Mouse (Mus musculus) liver, embryonic 14.5 days (tissue): ENCODE results near the gene Gpr162. TPM values are rescaled to one million over a fixed set of nuclear protein-coding genes. Genes with fewer than 3 reads are reported as not detected.

Source experiments
- ATAC-seq: fragments of 200-750 bp; cut with Nextera tagmentation; 2 replicates; pipeline ENCODE4 v1.8.0; 2017; ENCODE audit warnings: moderate number of reproducible peaks, mild to moderate bottlenecking, moderate library complexity; ENCODE audit not compliant: insufficient read depth
- DNase-seq, 3 experiments: peaks; one replicate each; pipeline ENCODE4 v3.0.0-alpha.2; 2012 to 2013; ENCODE audit warnings: low read depth in 3 of 3, low spot score in 3 of 3
- H3K27ac ChIP-seq: fragments of 300-500 bp; sonication (generic); 2 replicates; pipeline ENCODE4 v1.5.1; 2014; ENCODE audit warnings: moderate library complexity, mild to moderate bottlenecking, control low read depth, inconsistent platforms
- H3K27me3 ChIP-seq: fragments of 300-500 bp; sonication (generic); 2 replicates; pipeline ENCODE4 v1.6.1; 2014; ENCODE audit warnings: mild to moderate bottlenecking, low read length, moderate library complexity; ENCODE audit not compliant: control insufficient read depth, insufficient read depth
- H3K36me3 ChIP-seq: fragments of 300-500 bp; sonication (generic); replicated peaks from 2 replicates; pipeline ENCODE4 v1.6.1; 2014; ENCODE audit warnings: low read depth; ENCODE audit not compliant: control insufficient read depth, insufficient read depth
- H3K4me1 ChIP-seq, 2 experiments: fragments of 200-500 bp in 1 of 2; fragments of 300-500 bp in 1 of 2; sonication (generic) in 1 of 2; replicated peaks; 2 replicates each; pipeline ENCODE4 v1.6.1; 2012 to 2014; ENCODE audit warnings: antibody characterized with exemption in 1 of 2, inconsistent platforms in 1 of 2, low read length in 1 of 2; ENCODE audit not compliant: control insufficient read depth in 2 of 2, insufficient read depth in 2 of 2
- H3K4me2 ChIP-seq: fragments of 300-500 bp; sonication (generic); 2 replicates; pipeline ENCODE4 v1.6.1; 2014; ENCODE audit warnings: low read depth, mild to moderate bottlenecking, control low read depth, moderate library complexity
- H3K4me3 ChIP-seq, 2 experiments: fragments of 200-500 bp in 1 of 2; fragments of 300-500 bp in 1 of 2; sonication (generic) in 1 of 2; 2 replicates each; pipeline ENCODE4 v1.5.1; 2012 to 2014; ENCODE audit warnings: low read depth in 2 of 2, low read length in 2 of 2, mild to moderate bottlenecking in 2 of 2, control low read depth in 1 of 2, inconsistent platforms in 1 of 2, moderate library complexity in 1 of 2; ENCODE audit not compliant: insufficient read depth in 1 of 2
- H3K9ac ChIP-seq: fragments of 300-500 bp; sonication (generic); replicated peaks from 2 replicates; pipeline ENCODE4 v1.6.1; 2014; ENCODE audit warnings: mild to moderate bottlenecking, control low read depth, moderate library complexity
- H3K9me3 ChIP-seq: fragments of 300-500 bp; sonication (generic); 2 replicates; pipeline ENCODE4 v1.6.1; 2016; ENCODE audit warnings: low read length, mixed read lengths; ENCODE audit not compliant: control insufficient read depth
- CTCF ChIP-seq: IDR thresholded peaks from 2 replicates; pipeline ENCODE4 v1.5.1; 2016; ENCODE audit warnings: antibody characterized with exemption, low read depth, control low read depth
- EP300 ChIP-seq: IDR thresholded peaks from 2 replicates; pipeline ENCODE4 v1.6.1; 2016; ENCODE audit warnings: antibody characterized with exemption, low read depth
- WGBS: fragments of 180-500 bp; shearing (Covaris S2); extraction: QIAGEN DNeasy Blood & Tissue Kit; methylation state at CpG from one replicate; pipeline ENCODE4 v1.1.7; 2014; ENCODE audit not compliant: insufficient replicate concordance; 5-methylcytosine and 5-hydroxymethylcytosine counted together
- polyA plus RNA-seq, 2 experiments: library from polyadenylated mRNA; depleted of rRNA in 1 of 2; stranded (reverse) in 1 of 2; unstranded in 1 of 2; fragments of >200 nt; fragmentation: Nextera tagmentation in 1 of 2; extraction: Ambion mirVana in 1 of 2; gene quantifications; 2 replicates each; pipeline versions ENCODE4 v1.2.1 to v1.2.3; 2012 to 2014

Gpr162 gene
- polyA plus RNA-seq, 2 experiments = 0.03 TPM; not detected in 1

DNA sequence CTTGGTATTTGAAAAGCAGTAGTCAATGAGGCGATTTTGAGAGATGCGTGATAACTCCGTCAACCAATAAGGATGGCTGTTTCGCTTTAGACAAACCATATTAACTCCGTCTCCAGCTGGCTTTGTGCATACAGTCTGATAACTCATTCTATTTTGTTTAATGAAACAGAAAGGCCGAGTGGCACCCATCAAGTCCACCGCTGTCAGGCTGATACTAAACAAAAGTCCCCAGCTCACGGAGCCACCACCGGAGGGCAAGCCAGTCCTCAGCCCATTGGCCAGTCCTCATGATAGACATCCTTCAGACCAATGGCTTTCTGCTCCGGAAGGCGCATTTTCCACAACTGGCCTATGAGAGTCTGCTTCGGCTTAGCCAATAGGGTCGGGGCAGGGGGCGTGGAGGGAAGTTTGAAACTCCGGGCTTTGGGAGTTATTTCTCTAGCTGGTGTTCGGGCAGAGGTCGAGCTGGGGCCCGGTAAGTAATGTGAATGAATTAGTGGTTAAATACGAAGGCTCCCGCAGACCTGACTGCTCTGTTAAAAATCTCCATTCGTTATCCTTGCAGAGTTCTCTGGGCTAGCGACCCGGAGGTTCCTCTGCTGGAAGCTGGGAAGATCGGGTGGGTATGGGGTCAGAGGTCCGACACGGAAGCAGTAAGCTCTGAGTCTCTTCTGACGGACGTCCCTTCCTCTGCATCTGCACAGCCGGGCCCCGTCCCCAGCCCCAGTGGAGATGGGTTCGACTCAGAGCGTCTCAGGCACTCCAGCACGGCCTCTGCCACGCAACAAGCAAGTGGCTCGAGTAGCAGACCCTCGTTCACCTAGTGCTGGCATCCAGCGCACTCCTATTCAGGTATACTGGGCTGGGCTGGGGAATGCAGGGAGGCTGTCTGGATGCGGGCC lies 33.7 kb downstream of the Gpr162 start:
- ATAC-seq (peak; percentile 77), DNase-seq (peak; percentile 96 to 98 (median 97))
- Histone ChIP-seq H3K27me3 (no peaks in the 10 kb centered on the region), H3K36me3 (peaks cover 40% of the 10 kb centered on the region), H3K4me3 (peak overlapping the region; percentile 81 to 87), H3K9ac (peak overlapping the region; percentile 93), H3K4me2 (peak overlapping the region; percentile 82), H3K9me3 (no peaks in the 10 kb centered on the region), H3K4me1 (peaks cover 6 to 9% of the 10 kb centered on the region in 2 experiments; a peak in 3 of 4 replicates), H3K27ac (peak overlapping the region; percentile 84)
- WGBS = under 1% methylated on average over 38 of the region's 38 CpGs
- TF ChIP-seq EP300 = no peak
- TF ChIP-seq CTCF = peak; percentile 36

DNA sequence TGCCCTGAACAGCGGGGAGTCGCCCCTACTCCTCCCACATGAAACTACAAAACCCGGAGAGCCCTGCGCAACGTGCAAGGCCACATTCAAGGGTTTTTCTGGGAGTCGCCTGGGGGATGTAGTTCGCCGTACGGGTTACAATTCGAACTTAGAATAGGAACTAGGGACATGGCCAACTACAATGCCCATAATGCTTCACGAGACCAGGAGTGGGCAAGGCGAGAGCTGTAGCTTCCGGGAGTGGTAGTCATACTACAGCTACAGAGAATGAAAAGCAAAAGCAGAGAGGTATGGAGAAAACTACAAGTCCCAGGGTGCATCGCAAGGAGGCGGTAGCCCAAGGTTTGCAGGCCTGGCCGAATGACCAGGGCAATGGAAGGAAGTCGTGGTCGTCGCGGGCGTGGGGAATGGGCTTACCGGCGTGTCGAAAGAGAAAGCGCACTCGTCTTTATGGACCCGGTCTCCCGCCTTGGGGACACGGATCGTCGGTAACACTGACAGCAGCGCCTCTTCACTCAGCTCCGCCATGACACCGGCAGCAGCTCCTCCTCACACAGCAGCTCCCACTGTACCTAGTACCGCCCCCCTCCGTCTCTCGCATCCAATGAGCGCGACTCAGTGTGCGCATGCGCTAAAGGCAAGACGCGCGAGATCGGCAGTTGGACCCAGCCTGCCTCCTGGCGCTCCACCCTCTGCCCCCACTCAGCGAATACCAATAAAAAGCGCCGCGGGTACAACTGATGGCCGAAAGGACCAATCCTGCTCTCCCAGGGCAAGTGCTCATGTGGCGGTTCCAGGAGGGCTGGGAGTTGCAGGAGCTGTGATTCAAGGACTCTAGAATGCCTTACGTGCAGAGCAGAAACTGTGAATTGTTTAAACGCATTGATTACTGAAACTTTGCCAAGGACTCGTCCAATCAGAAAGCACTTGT lies 34.6 kb downstream of the Gpr162 start, which contains the start of the genes Usp5 and Cdca3:
Usp5 (minus strand) TSS at position 617 of the 931 bp plus-strand sequence.
Cdca3 (plus strand) TSS at position 680 of the 931 bp plus-strand sequence.
- no peak for TF ChIP-seq EP300
- TF ChIP-seq CTCF = peak; percentile 20
- ATAC-seq (peak; percentile 86), DNase-seq (peak; percentile 99 to 100 (median 99))
- WGBS = under 1% methylated on average over 55 of the region's 55 CpGs
- Histone ChIP-seq H3K9me3 (no peaks in the 10 kb centered on the region), H3K9ac (peak within 1 kb of the TSS; percentile 93), H3K27ac (peak within 1 kb of the TSS; percentile 84), H3K27me3 (no peaks in the 10 kb centered on the region), H3K4me3 (peak within 1 kb of the TSS; percentile 81 to 87), H3K4me2 (peak within 1 kb of the TSS; percentile 98), H3K4me1 (peaks cover 6 to 9% of the 10 kb centered on the region in 2 experiments; a peak in 3 of 4 replicates), H3K36me3 (peaks cover 38% of the 10 kb centered on the region)

DNA sequence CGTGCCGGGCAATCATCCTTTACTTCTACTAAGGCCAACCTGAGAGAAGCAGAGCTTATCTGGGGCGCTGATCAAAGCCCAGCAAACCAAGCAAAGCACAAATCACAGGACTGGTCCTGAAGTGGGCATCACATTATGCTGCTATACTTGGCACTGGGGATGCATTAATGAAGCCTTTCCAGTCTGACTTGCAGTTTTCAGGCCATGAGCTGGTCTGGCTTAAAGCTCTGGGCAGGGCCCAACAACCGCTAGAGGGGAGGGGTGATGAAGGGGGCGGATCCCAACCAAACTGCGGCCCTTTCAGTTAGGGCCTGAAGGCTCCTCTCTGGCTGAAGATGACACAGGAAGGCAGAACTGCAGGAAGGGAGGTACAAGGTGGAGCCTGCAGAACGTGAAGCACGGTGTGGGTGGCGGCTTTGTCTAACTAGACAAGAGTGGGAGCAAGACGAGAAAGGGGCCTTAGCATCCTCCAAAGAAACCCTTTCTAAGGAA lies 35.6 kb downstream of the Gpr162 start:
- H3K27me3 ChIP-seq = no peaks in the 10 kb centered on the region
- no peak overlapping the region for H3K27ac ChIP-seq
- DNase-seq (peak in 1 of 3 experiments; percentile 40), ATAC-seq (no peak)
- no peak for TF ChIP-seq EP300
- TF ChIP-seq CTCF = no peak
- no peaks in the 10 kb centered on the region for H3K9me3 ChIP-seq
- H3K4me1 ChIP-seq = peaks cover 6 to 9% of the 10 kb centered on the region in 2 experiments; a peak in 3 of 4 replicates
- H3K4me2 ChIP-seq = peak overlapping the region; percentile 98
- peak overlapping the region; percentile 56 for H3K9ac ChIP-seq
- peak overlapping the region; percentile 78 to 81 for H3K4me3 ChIP-seq
- peaks cover 39% of the 10 kb centered on the region for H3K36me3 ChIP-seq
- WGBS = 19% methylated on average over 10 of the region's 10 CpGs

DNA sequence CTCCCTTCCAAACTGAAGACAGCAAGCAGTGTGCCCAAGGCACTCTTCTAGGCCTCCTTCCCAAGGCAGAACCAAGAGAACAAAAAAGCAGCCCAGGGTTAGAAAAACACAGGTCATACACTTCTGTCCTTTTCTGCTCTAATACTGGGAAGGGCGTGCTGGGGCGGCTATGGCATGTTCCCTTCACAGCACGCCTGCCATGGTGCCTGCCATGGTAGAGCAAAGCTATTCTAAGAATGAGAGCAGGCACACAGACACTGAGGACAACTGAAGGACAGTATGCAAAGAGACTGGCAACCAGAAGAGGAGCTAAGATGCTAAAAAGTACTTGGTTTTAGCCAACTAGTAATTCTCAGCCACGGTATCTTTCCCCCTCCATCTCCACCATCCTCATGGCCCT lies 41.7 kb downstream of the Gpr162 start:
- 77% methylated on average over 4 of the region's 4 CpGs for WGBS
- Histone ChIP-seq H3K36me3 (peaks cover 50% of the 10 kb centered on the region), H3K4me3 (no peak overlapping the region), H3K9me3 (no peaks in the 10 kb centered on the region), H3K27me3 (no peaks in the 10 kb centered on the region), H3K9ac (no peak overlapping the region), H3K27ac (no peak overlapping the region), H3K4me1 (no peaks in the 10 kb centered on the region), H3K4me2 (no peak overlapping the region)
- no peak for TF ChIP-seq EP300
- no peak for TF ChIP-seq CTCF
- DNase-seq (no peak), ATAC-seq (no peak)
